Mouse (Mus musculus) midbrain, embryonic 14.5 days (tissue): ENCODE results near the gene Yy1. TPM values are rescaled to one million over a fixed set of nuclear protein-coding genes. Genes with fewer than 3 reads are reported as not detected.
"Not testable (repeated sequence)": the region's sequence is repeated elsewhere in the genome, so short reads cannot be mapped to it uniquely, and the experiment has no call there.

Source experiments
- ATAC-seq: fragments of 200-750 bp; cut with Nextera tagmentation; 2 replicates; pipeline ENCODE4 v1.8.0; 2017; ENCODE audit warnings: moderate number of reproducible peaks, moderate library complexity; ENCODE audit not compliant: low FRiP score, low TSS enrichment
- DNase-seq: peaks from one replicate; pipeline ENCODE4 v3.0.0-alpha.2; 2015
- H3K27ac ChIP-seq: fragments of 300-500 bp; sonication (generic); replicated peaks from 2 replicates; pipeline ENCODE4 v1.5.1; 2014; ENCODE audit warnings: mild to moderate bottlenecking, low read depth, low read length, moderate library complexity
- H3K27me3 ChIP-seq: fragments of 300-500 bp; sonication (generic); 2 replicates; pipeline ENCODE4 v1.6.1; 2014; ENCODE audit warnings: low read length, control low read depth, mixed read lengths; ENCODE audit not compliant: control insufficient read depth, insufficient read depth
- H3K36me3 ChIP-seq: fragments of 300-500 bp; sonication (generic); 2 replicates; pipeline ENCODE4 v1.6.1; 2014; ENCODE audit warnings: low read length, control low read depth; ENCODE audit not compliant: control insufficient read depth, insufficient read depth
- H3K4me1 ChIP-seq: fragments of 300-500 bp; sonication (generic); 2 replicates; pipeline ENCODE4 v1.6.1; 2014; ENCODE audit warnings: mild to moderate bottlenecking, antibody characterized with exemption, low read length, control low read depth; ENCODE audit not compliant: control insufficient read depth, insufficient read depth
- H3K4me2 ChIP-seq: fragments of 300-500 bp; sonication (generic); 2 replicates; pipeline ENCODE4 v1.6.1; 2014; ENCODE audit warnings: mild to moderate bottlenecking, low read length, moderate library complexity
- H3K4me3 ChIP-seq: fragments of 300-500 bp; sonication (generic); replicated peaks from 2 replicates; pipeline ENCODE4 v1.5.1; 2014; ENCODE audit warnings: low read depth, low read length
- H3K9ac ChIP-seq: fragments of 300-500 bp; sonication (generic); replicated peaks from 2 replicates; pipeline ENCODE4 v1.6.1; 2014; ENCODE audit warnings: mild to moderate bottlenecking, low read length, moderate library complexity
- H3K9me3 ChIP-seq: fragments of 300-500 bp; sonication (generic); 2 replicates; pipeline ENCODE4 v1.6.1; 2016; ENCODE audit warnings: low read length, control low read depth, mixed read lengths; ENCODE audit not compliant: control insufficient read depth
- WGBS: fragments of 180-500 bp; shearing (Covaris S2); extraction: QIAGEN DNeasy Blood & Tissue Kit; methylation state at CpG from one replicate; pipeline ENCODE4 v1.1.7; 2014; 5-methylcytosine and 5-hydroxymethylcytosine counted together
- polyA plus RNA-seq: library from polyadenylated mRNA; unstranded; fragments of >200 nt; fragmentation: Nextera tagmentation; extraction: Ambion mirVana; gene quantifications from 2 replicates; pipeline ENCODE4 v1.2.1, GENCODE M21; 2014

Yy1 gene
- polyA plus RNA-seq, 1 experiment from 2014 or later = 15.1 TPM

DNA sequence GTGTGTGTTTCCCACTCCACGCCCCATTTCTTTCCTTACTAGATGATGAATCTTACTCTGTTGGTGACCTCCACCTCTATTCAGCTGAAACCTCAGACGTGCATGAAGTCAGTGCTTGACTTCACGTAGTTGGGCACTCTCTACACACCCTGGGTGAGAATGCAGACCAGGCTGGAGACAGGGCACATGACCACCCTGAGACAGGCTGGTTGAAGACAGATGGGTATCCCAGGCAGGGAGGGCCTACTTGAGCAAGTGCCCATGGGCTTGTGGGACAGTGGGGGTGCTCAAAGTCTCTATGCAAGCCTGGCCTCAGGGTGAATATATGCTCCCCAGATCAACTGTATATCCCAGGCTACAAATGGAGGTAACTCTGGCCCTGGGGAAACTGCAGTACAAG lies 41.6 kb downstream of the Yy1 start:
- DNase-seq (no peak), ATAC-seq (no peak)
- Histone ChIP-seq H3K36me3 (no peaks in the 10 kb centered on the region), H3K4me2 (peak overlapping the region; percentile 92), H3K9ac (no peak overlapping the region; the same call in 1 of the 2 replicates), H3K27ac (no peak overlapping the region), H3K4me1 (peaks cover 30% of the 10 kb centered on the region), H3K4me3 (no peak overlapping the region; the same call in 1 of the 2 replicates), H3K27me3 (no peaks in the 10 kb centered on the region), H3K9me3 (no peaks in the 10 kb centered on the region)
- 87% methylated on average over 3 of the region's 3 CpGs for WGBS

DNA sequence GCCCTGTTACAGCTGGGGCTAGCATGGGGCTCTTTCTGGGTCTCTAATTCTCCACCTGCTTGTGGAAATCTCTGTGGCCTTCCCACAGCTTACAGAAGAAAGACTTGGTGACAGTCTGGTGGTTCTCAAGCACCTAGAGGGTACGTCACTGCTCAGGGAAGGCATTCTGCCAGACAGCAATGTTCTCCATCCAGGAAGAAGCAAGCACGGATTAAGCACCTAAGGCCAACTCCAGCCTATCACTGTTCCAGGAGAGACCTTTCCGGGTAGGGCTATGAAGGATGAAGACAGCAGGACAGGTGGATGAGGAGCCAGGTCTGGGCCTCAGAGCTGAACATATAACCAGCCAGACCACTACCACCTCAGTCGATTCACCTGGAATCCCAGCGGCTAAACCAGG lies 42.0 kb downstream of the Yy1 start:
- WGBS = 40% methylated on average over 5 of the region's 5 CpGs
- H3K4me1 ChIP-seq = peaks cover 30% of the 10 kb centered on the region
- DNase-seq = no peak
- no peak for ATAC-seq
- H3K9me3 ChIP-seq = no peaks in the 10 kb centered on the region
- H3K36me3 ChIP-seq = no peaks in the 10 kb centered on the region
- H3K4me3 ChIP-seq = peak overlapping the region; percentile 74
- H3K27me3 ChIP-seq = no peaks in the 10 kb centered on the region
- H3K4me2 ChIP-seq = peak overlapping the region; percentile 92
- no peak overlapping the region for H3K27ac ChIP-seq
- peak overlapping the region; percentile 80; the same call in 1 of the 2 replicates for H3K9ac ChIP-seq

DNA sequence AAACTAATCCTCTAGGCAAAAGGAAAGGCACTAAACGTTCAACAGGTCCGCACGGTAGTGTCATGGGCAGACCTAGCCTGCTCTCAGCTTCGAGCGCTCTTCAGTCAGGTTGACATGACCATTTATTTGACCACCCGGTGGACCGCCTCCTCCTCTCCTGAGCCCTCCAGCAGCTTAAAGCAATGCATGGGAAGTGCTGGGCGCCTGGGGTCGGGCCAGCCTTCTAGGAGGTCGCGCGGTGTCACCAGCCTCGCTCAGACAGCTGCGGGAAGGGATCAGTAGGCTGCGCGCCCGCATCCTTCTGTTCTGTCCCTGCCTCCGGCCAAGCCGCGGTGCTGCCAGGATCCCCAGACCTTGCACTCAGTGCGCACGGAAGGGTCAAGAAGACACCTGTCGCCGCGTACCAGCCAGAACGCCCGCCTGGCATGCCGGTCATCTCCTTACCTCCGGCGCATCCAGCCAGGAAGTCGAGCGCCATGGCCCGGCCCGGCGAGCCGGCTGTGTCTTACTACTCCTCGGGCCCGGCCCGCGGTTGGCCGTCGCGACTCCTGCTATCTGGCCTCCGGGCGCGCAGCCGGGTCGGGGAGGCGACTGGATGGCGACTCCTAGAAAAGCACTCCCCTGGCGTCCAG lies 42.6 kb downstream of the Yy1 start:
- under 1% methylated on average over 51 of the region's 51 CpGs for WGBS
- no peaks in the 10 kb centered on the region for H3K27me3 ChIP-seq
- ATAC-seq (peak; percentile 21; the same call in 1 of the 2 replicates), DNase-seq (no peak)
- peak overlapping the region; percentile 74 for H3K4me3 ChIP-seq
- peak overlapping the region; percentile 80 for H3K9ac ChIP-seq
- no peaks in the 10 kb centered on the region for H3K36me3 ChIP-seq
- H3K4me2 ChIP-seq = peak overlapping the region; percentile 92
- peaks cover 30% of the 10 kb centered on the region for H3K4me1 ChIP-seq
- peak overlapping the region; percentile 62; the same call in 1 of the 2 replicates for H3K27ac ChIP-seq
- H3K9me3 ChIP-seq = no peaks in the 10 kb centered on the region

DNA sequence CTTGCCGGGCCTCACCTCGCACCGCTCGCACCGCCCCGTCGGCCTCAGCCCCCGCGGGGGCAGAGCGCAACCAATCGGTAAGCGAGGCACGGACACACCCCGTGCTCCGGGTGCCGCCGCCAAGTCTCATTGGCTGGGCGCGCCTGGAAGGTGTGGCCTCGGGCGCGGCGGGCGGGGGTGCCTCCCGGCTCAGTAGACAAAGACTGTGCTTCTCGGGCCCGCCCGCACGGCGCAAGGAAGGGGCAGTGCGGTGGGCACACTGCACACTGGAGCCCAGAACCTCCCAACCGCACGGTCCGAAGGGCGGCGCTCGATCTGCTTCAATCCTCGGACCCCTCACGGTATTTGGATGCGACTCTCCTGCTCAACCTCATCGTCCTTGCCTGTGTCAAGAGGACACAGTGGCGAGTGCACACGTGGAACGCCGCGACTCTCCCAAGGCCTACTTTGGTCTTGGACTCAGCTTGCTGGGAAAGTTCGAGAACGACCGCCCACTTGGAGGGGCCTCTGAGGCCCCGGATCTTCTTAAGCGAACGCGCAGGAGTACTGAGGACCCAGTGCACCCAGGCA lies 43.2 kb downstream of the Yy1 start, which contains the start of the genes Slc25a29 and Slc25a47:
Gene Slc25a29 (minus strand): TSS at position 44 of the 570 bp plus-strand sequence.
Gene Slc25a47 (plus strand): TSS at position 207 of the 570 bp plus-strand sequence.
- no peaks in the 10 kb centered on the region for H3K9me3 ChIP-seq
- H3K4me1 ChIP-seq = peaks cover 30% of the 10 kb centered on the region
- under 1% methylated on average over 53 of the region's 53 CpGs for WGBS
- no peaks in the 10 kb centered on the region for H3K27me3 ChIP-seq
- peak within 1 kb of the TSS; percentile 80 for H3K9ac ChIP-seq
- ATAC-seq (peak; percentile 98), DNase-seq (peak; percentile 99)
- H3K4me3 ChIP-seq = peak within 1 kb of the TSS; percentile 74
- H3K27ac ChIP-seq = peak within 1 kb of the TSS; percentile 89
- H3K4me2 ChIP-seq = peak within 1 kb of the TSS; percentile 92
- peaks cover 3% of the 10 kb centered on the region for H3K36me3 ChIP-seq

DNA sequence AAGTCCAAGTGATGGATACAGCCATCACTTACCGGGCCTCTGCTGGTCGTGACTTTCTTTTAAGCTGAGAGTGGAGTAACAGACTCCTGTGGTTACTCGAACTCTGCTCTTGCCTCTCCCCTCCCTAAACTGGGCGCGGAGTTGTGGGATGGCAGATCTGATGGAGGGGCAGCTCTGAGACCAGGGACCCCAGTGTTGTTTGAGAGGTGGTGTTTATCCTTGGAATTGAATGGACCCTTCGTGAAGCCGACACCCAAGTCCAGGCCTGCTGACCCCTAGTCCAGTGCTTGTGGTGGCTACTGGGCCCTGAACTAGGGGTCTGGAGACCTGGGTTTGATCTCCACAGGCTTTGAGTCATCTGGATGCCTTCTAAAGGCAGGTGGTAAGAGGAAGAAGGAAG lies 43.9 kb downstream of the Yy1 start:
- peaks cover 11% of the 10 kb centered on the region for H3K36me3 ChIP-seq
- peak overlapping the region; percentile 92 for H3K4me2 ChIP-seq
- H3K27ac ChIP-seq = peak overlapping the region; percentile 89
- peak overlapping the region; percentile 80 for H3K9ac ChIP-seq
- peak overlapping the region; percentile 74 for H3K4me3 ChIP-seq
- H3K4me1 ChIP-seq = peaks cover 30% of the 10 kb centered on the region
- WGBS = 63% methylated on average over 7 of the region's 7 CpGs
- no peaks in the 10 kb centered on the region for H3K9me3 ChIP-seq
- no peaks in the 10 kb centered on the region for H3K27me3 ChIP-seq
- ATAC-seq (no peak), DNase-seq (no peak)

DNA sequence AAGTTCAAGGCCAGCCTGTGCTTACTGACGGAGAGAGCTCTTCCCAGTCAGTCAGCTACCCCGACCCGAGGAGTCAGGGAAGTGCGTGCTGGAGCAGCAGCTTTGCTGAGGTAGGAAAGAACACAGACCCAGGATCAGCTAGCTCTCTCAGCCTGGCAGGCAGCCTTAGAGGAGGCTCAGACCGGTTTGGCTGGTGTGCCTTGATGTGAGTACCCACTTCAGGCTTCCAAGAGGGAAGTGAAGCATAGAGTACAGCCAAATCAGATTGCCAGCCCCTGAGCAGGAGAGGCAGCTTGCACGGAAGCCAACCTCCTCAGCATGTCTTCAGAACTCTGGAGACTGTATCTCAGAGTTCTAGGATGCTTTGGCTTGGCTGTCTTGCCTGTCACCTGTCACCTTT lies 48.4 kb downstream of the Yy1 start:
- no peaks in the 10 kb centered on the region for H3K27me3 ChIP-seq
- H3K4me3 ChIP-seq = no peak overlapping the region
- 94% methylated on average over 6 of the region's 6 CpGs for WGBS
- H3K4me1 ChIP-seq = peaks cover 21% of the 10 kb centered on the region
- H3K9me3 ChIP-seq = no peaks in the 10 kb centered on the region
- no peak overlapping the region for H3K4me2 ChIP-seq
- H3K36me3 ChIP-seq = peaks cover 36% of the 10 kb centered on the region
- H3K9ac ChIP-seq = no peak overlapping the region
- no peak for ATAC-seq
- no peak for DNase-seq
- H3K27ac ChIP-seq = no peak overlapping the region

DNA sequence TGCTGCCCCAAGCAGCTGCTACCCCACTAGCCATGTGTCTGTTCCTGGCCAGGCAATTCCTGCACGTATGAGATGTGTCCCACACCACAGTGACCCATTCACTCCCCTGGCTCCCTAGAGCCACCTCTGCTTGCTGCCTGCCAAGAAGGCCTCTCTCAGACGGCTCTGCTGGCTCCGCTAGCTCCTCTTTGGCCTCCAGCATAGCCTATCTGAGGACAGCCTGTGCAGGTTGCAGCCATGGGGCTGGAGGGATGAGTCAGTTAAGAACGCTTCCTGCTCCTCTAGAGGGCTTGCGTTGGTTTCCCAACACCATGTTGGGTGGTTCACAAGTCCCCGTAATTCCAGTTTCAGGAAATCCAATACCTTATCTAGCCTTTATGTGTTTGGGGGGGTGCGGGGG lies 49.9 kb downstream of the Yy1 start:
- Histone ChIP-seq H3K27ac (no peak overlapping the region), H3K9me3 (no peaks in the 10 kb centered on the region), H3K9ac (no peak overlapping the region), H3K4me1 (peaks cover 7% of the 10 kb centered on the region), H3K27me3 (no peaks in the 10 kb centered on the region), H3K36me3 (peaks cover 36% of the 10 kb centered on the region), H3K4me3 (no peak overlapping the region), H3K4me2 (no peak overlapping the region)
- 91% methylated on average over 7 of the region's 7 CpGs for WGBS
- ATAC-seq (no peak), DNase-seq (no peak)

DNA sequence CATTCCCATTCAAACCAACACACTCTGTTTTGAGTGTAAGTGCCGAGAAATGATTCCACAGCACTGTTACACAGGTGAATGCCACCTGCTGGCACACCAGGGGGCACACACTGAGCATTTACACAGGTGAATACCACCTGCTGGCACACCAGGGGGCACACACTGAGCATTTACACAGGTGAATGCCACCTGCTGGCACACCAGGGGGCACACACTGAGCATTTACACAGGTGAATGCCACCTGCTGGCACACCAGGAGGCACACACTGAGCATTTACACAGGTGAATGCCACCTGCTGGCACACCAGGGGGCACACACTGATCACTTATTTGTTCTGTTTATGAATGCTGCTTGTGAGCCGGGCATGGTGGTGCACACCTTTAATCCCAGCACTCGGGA lies 55.3 kb downstream of the Yy1 start:
- not testable (repeated sequence) for DNase-seq, H3K27ac ChIP-seq, H3K4me3 ChIP-seq, ATAC-seq, H3K9ac ChIP-seq, H3K27me3 ChIP-seq, H3K4me1 ChIP-seq, H3K9me3 ChIP-seq, H3K4me2 ChIP-seq
- WGBS = 94% methylated on average over 3 of the region's 3 CpGs
- peaks cover 15% of the 10 kb centered on the region for H3K36me3 ChIP-seq
